In the genomic region with DNA sequence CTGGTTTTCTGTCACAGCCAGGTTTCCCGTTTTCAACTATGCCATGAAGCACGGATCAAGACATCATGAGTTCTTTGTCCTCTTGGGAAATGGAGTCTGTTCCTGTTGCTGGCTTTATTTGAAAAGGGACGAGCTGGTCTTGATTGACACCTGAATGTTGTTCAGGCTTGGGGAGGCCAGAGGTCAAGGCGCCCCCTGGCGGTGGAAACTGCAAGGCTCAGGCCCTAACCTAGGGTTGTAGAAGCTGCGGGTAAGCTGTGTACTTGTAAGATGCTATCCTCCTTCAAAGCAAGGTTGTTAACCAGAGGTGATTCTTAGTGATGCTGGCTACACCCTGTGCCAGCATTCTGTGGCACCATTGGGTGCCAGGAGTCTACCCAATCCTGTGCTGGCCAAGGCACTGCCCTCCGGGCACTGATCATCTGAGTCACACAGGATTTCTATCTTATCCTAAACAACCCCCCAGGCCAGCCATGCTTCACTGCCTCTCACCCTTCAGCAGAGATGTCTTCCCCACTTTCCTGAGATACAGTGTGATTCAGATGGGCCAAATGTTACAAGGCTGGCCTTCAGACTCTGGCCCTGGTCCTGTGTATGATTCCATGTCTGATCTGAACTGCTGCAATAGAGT, we compare ENCODE assay signal across 9 mouse cellular contexts. TPM values are rescaled to one million over a fixed set of nuclear protein-coding genes. Genes with fewer than 3 reads are reported as not detected.
DNase-seq lines count a peak whose midpoint lies in the region; ATAC-seq and TF ChIP-seq lines count a peak whose summit lies in the region.
"Had no signal": no experiment of that assay in that cellular context is flagged by ENCODE, and none has a peak within 500 bp of the region (broad histone marks: within the 10 kb centered on the region; RNA-seq: fewer than 3 reads in every experiment).

No protein-coding gene starts in this region.

- POLR2A ChIA-PET in Patski (lab: Charles Lee), result no interaction called here

- no peaks in the 10 kb centered on the region for H3K27me3 ChIP-seq in Patski

- peak; percentile 86 for TF ChIP-seq CTCF in layer of hippocampus, adult 2 months (conservative IDR thresholded peaks at IDR 0.05)
- peak; percentile 79 for TF ChIP-seq CTCF in Patski (IDR thresholded peaks at IDR 0.05)
- peak; percentile 42; the same call in 1 of the 2 replicates for TF ChIP-seq CTCF in cortical plate, adult 2 months (IDR thresholded peaks at IDR 0.05; ENCODE audit: extremely low read depth, insufficient read depth, low read length)
- TF ChIP-seq CTCF in lung, adult 2 months (IDR thresholded peaks at IDR 0.05; ENCODE audit: insufficient read depth, low read length), result peak; percentile 79

- H3K4me1 ChIP-seq in cortical plate, adult 2 months (ENCODE audit: control insufficient read depth, insufficient read depth, low read length), result peaks cover 7% of the 10 kb centered on the region
- no peaks in the 10 kb centered on the region for H3K4me1 ChIP-seq in lung, adult 2 months (ENCODE audit: control insufficient read depth, insufficient read depth, low read length)

- peak; percentile 85 for ATAC-seq in Patski

- 34% methylated on average over 7 of the region's 7 CpGs for WGBS in lung, adult 2 months

- H3K4me3 ChIP-seq in layer of hippocampus, adult 2 months, result no peak overlapping the region
- no peak overlapping the region for H3K4me3 ChIP-seq in cortical plate, adult 2 months (ENCODE audit: insufficient read depth, low read length)
- no peak overlapping the region for H3K4me3 ChIP-seq in lung, adult 2 months (replicated peaks; ENCODE audit: extremely low read depth, low read depth, low read length)
- H3K4me3 ChIP-seq: erythroblast, embryonic 14.5 days had no signal

- no peak for TF ChIP-seq POLR2A in cortical plate, adult 2 months (IDR thresholded peaks at IDR 0.05; ENCODE audit: extremely low read depth, insufficient read depth, low read length)
- no peak for TF ChIP-seq POLR2A in lung, adult 2 months (IDR thresholded peaks at IDR 0.05; ENCODE audit: borderline replicate concordance, extremely low read depth, low read depth, low read length)

- CTCF ChIA-PET in Patski (lab: Charles Lee), result interaction anchor here (0.9 to 1.9 kb wide), 8 partner anchors 11 to 67 kb away, joined by 3 to 6 read pairs (median 3); partner anchors contain the start of gene Inpp5d

- no peak overlapping the region for H3K27ac ChIP-seq in layer of hippocampus, adult 2 months
- H3K27ac ChIP-seq in cortical plate, adult 2 months (ENCODE audit: insufficient read depth, low read length), result no peak overlapping the region

- DNase-seq in layer of hippocampus, adult 2 months (ENCODE audit: low spot score in 2 of 2), result peak in 1 of 2 experiments; percentile 50
- no peak for DNase-seq in layer of hippocampus, adult 9-11 months
- DNase-seq in Patski (ENCODE audit: low read depth, low spot score), result peak; percentile 84
- DNase-seq in hindlimb bud, embryonic 11.5 days (ENCODE audit: extremely low spot score, low read depth, low spot score), result peak; percentile 8
- peak; percentile 81 for DNase-seq in lung, adult 2 months
- DNase-seq in skeletal muscle tissue, adult 2 months (ENCODE audit: low read depth, low spot score), result peak; percentile 59
- DNase-seq in frontal cortex, postnatal 36 days (ENCODE audit: low spot score in 2 of 2), result no peak

- in situ Hi-C loops in Patski (cut with MboI; ENCODE audit: low pct_unique_long_range_greater_than_20kb), result loop anchor here (5.0 kb wide), 1 partner anchor 106 kb away; no protein-coding TSS in a partner anchor

RNA-seq across cellular contexts. Expression of gene Inpp5d, which starts 11.6 kb away (rescaled TPM):
- total RNA-seq in layer of hippocampus, adult 2 months (2021), result 10 to 100 TPM; 14.1 to 21.0 TPM
- 0.30 TPM for polyA plus RNA-seq in Patski (2021)
- 18.2 and 18.3 TPM in 2 replicates for polyA plus RNA-seq in cortical plate, adult 2 months (2012; rRNA removed)
- 86.5 and 123 TPM in 2 replicates for polyA plus RNA-seq in lung, adult 2 months (2012; rRNA removed)

RNA-seq across cellular contexts. Expression of gene Ngef, which starts 34.9 kb away (rescaled TPM):
- total RNA-seq in layer of hippocampus, adult 2 months (2021), result 100 to 1,000 TPM; 100 to 105 TPM
- 8.6 TPM for polyA plus RNA-seq in Patski (2021)
- 293 and 323 TPM in 2 replicates for polyA plus RNA-seq in cortical plate, adult 2 months (2012; rRNA removed)
- polyA plus RNA-seq in lung, adult 2 months (2012; rRNA removed), result 7.2 and 7.4 TPM in 2 replicates
- polyA plus RNA-seq: erythroblast, embryonic 14.5 days had no signal

Comparison
In these comparisons a context has a peak if more than half of its experiments do, and no peak if none do; other contexts are left out.
1. DNase-seq: peak in Patski (single experiment), hindlimb bud, embryonic 11.5 days (single experiment), lung, adult 2 months (single experiment) and skeletal muscle tissue, adult 2 months (single experiment); none in layer of hippocampus, adult 9-11 months (single experiment) and frontal cortex, postnatal 36 days (0 of 2).
2. RNA of gene Inpp5d, which starts 11.6 kb away (polyA plus RNA-seq): 86.5 to 123 TPM in lung, adult 2 months and 18.2 to 18.3 TPM in cortical plate, adult 2 months; 0.30 TPM in Patski (single experiment); every median in the first group is over 10 times any median in the second.
3. RNA of gene Ngef, which starts 34.9 kb away (polyA plus RNA-seq): 293 to 323 TPM in cortical plate, adult 2 months; 8.6 TPM in Patski (single experiment) and 7.2 to 7.4 TPM in lung, adult 2 months; every median in the first group is over 10 times any median in the second.
4. Peak in every context shown above with its lines, with median percentiles within 50 percentile points of each other: CTCF ChIP-seq.